Mouse (Mus musculus) bone marrow macrophage, adult 2 months (primary cell): Measurements from ENCODE around the gene Zfp663. TPM values are rescaled to one million over a fixed set of nuclear protein-coding genes. Genes with fewer than 3 reads are reported as not detected.

ENCODE experiments used
- H3K27ac ChIP-seq: 2 replicates; pipeline ENCODE4 v1.5.1; 2012; ENCODE audit warnings: low read depth, low read length; ENCODE audit not compliant: insufficient read depth
- H3K4me1 ChIP-seq: 2 replicates; pipeline ENCODE4 v1.6.1; 2012; ENCODE audit warnings: low read length; ENCODE audit not compliant: control insufficient read depth, insufficient read depth
- H3K4me3 ChIP-seq: 2 replicates; pipeline ENCODE4 v1.5.1; 2012; ENCODE audit warnings: mild to moderate bottlenecking, low read length, moderate library complexity; ENCODE audit not compliant: insufficient read depth
- CTCF ChIP-seq: IDR thresholded peaks from 2 replicates; pipeline ENCODE4 v1.5.1; 2012; ENCODE audit warnings: low read depth, mild to moderate bottlenecking, low read length, moderate library complexity
- POLR2A ChIP-seq: IDR thresholded peaks from 2 replicates; pipeline ENCODE4 v1.6.1; 2012; ENCODE audit warnings: mild to moderate bottlenecking, low read depth, low read length, borderline replicate concordance
- polyA plus RNA-seq: library from polyadenylated mRNA; stranded (reverse); fragments of >200 nt; gene quantifications from 2 replicates; pipeline ENCODE4 v1.2.4, GENCODE M21; 2012; ENCODE audit not compliant: missing spikeins, insufficient read depth, insufficient read length

Zfp663 gene
- polyA plus RNA-seq, 1 experiment = not detected

- peaks cover 26% of the 10 kb centered on the region for H3K4me1 ChIP-seq
- H3K27ac ChIP-seq = no peak overlapping the region
- TF ChIP-seq CTCF (no peak), POLR2A (no peak)
- H3K4me3 ChIP-seq = no peak overlapping the region
Observed at GRCm38 (mm10) chr2:165397502-165398163, 29.1 kb upstream of the Zfp663 start.

- H3K4me3 ChIP-seq = no peak overlapping the region
- peaks cover 20% of the 10 kb centered on the region for H3K4me1 ChIP-seq
- H3K27ac ChIP-seq = no peak overlapping the region
- TF ChIP-seq CTCF = no peak
- no peak for TF ChIP-seq POLR2A
Observed at GRCm38 (mm10) chr2:165396831-165397501, 28.4 kb upstream of the Zfp663 start.

GRCm38 (mm10) chr2:165392156-165392555 lies 23.6 kb upstream of the Zfp663 start:
- Histone ChIP-seq H3K4me1 (peaks cover 6% of the 10 kb centered on the region), H3K4me3 (no peak overlapping the region), H3K27ac (no peak overlapping the region)
- TF ChIP-seq CTCF (no peak), POLR2A (no peak)

- Histone ChIP-seq H3K4me3 (no peak overlapping the region), H3K4me1 (peaks cover 10% of the 10 kb centered on the region), H3K27ac (no peak overlapping the region)
- TF ChIP-seq POLR2A = no peak
- TF ChIP-seq CTCF = peak; percentile 86
Observed at GRCm38 (mm10) chr2:165391561-165391960, 23.0 kb upstream of the Zfp663 start.

GRCm38 (mm10) chr2:165389299-165389952 lies 20.9 kb upstream of the Zfp663 start:
- no peak overlapping the region for H3K27ac ChIP-seq
- TF ChIP-seq POLR2A (no peak), CTCF (no peak)
- no peak overlapping the region for H3K4me3 ChIP-seq
- H3K4me1 ChIP-seq = peaks cover 10% of the 10 kb centered on the region

- no peak for TF ChIP-seq CTCF
- TF ChIP-seq POLR2A = no peak
- Histone ChIP-seq H3K4me3 (peak within 1 kb of the TSS; percentile 58), H3K4me1 (peaks cover 10% of the 10 kb centered on the region), H3K27ac (no peak within 1 kb of the TSS)
Observed at GRCm38 (mm10) chr2:165387844-165388495, 19.4 kb upstream of the Zfp663 start, which contains the start of gene Zfp334. Gene Zfp334 (minus strand): TSS chr2:165388259.

- no peak overlapping the region for H3K27ac ChIP-seq
- peak overlapping the region; percentile 58 for H3K4me3 ChIP-seq
- TF ChIP-seq CTCF (no peak), POLR2A (no peak)
- peaks cover 10% of the 10 kb centered on the region for H3K4me1 ChIP-seq
Observed at GRCm38 (mm10) chr2:165387370-165387769, 18.8 kb upstream of the Zfp663 start.

- H3K27ac ChIP-seq = no peak overlapping the region
- TF ChIP-seq POLR2A (no peak), CTCF (no peak)
- no peak overlapping the region for H3K4me3 ChIP-seq
- peaks cover 10% of the 10 kb centered on the region for H3K4me1 ChIP-seq
Observed at GRCm38 (mm10) chr2:165380050-165380449, 11.5 kb upstream of the Zfp663 start.

- H3K4me3 ChIP-seq = no peak overlapping the region
- no peak overlapping the region for H3K27ac ChIP-seq
- TF ChIP-seq POLR2A (no peak), CTCF (0 out of 2 replicates have a peak, but pooled peaks have one; percentile 6)
- H3K4me1 ChIP-seq = peaks cover 13% of the 10 kb centered on the region
Observed at GRCm38 (mm10) chr2:165376001-165376400, 7.5 kb upstream of the Zfp663 start.

- Histone ChIP-seq H3K27ac (no peak overlapping the region), H3K4me3 (no peak overlapping the region), H3K4me1 (peaks cover 13% of the 10 kb centered on the region)
- TF ChIP-seq POLR2A = no peak
Observed at GRCm38 (mm10) chr2:165375478-165375877, 6.9 kb upstream of the Zfp663 start.
